Comparison of ENCODE assay signal across 26 mouse cellular contexts in the genomic region with DNA sequence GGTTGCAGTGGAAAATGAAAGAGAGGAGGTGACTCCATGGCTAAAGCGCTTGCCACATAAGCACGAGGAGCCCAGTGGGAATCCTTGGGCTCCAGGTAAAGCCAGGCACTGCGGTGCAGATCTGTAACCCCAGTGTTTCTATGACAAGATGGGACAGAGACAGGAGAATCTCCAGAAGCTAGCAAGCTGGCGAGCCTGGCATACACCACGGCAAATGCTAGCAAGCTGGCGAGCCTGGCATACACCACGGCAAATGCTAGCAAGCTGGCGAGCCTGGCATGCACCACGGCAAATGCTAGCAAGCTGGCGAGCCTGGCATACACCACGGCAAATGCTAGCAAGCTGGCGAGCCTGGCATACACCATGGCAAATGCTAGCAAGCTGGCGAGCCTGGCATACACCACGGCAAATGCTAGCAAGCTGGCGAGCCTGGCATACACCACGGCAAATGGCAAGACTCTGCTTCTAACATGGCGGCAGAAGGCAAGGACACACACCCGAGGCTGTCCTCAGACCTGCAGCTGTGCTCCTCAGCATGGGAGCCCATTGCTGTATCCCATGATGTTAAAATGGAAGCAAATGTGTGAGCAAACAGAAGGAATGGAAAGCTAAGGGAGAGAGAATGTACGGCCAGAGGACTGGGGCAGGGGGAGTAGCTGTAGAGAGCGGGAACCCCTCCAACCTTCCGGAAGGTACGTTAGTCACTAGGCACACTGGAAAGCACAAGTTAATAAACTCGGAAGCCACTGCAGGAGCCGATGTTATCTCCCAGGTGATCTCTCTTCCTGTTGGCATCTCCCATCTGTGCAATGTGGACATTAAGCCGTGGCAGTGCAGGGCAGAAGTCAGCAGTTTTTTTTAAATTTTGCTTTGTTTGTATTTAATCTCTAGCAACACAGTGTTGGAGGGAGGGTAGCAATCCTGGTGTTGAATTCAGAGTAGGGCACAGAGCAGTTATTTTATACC.
A peak's percentile ranks its signal among the peaks of the same experiment; 100 is the strongest.
DNase-seq lines count a peak whose midpoint lies in the region; ATAC-seq and TF ChIP-seq lines count a peak whose summit lies in the region.
"Had no signal": no experiment of that assay in that cellular context is flagged by ENCODE, and none has a peak within 500 bp of the region (broad histone marks: within the 10 kb centered on the region; RNA-seq: fewer than 3 reads in every experiment).

No protein-coding gene starts in this region.

- H3K9me3 ChIP-seq in hindbrain, embryonic 15.5 days = no peaks in the 10 kb centered on the region
- H3K9me3 ChIP-seq in hindbrain, embryonic 11.5 days (ENCODE audit: control insufficient read depth, low read length) = no peaks in the 10 kb centered on the region
- no peaks in the 10 kb centered on the region for H3K9me3 ChIP-seq in stomach, postnatal 0 days (ENCODE audit: control insufficient read depth, low read length)
- H3K9me3 ChIP-seq in midbrain, embryonic 13.5 days = no peaks in the 10 kb centered on the region
- H3K9me3 ChIP-seq: embryonic facial prominence, embryonic 15.5 days; kidney, embryonic 15.5 days; midbrain, embryonic 12.5 days; neural tube, embryonic 13.5 days had no signal

- H3K4me3 ChIP-seq in hindbrain, embryonic 15.5 days = no peak overlapping the region
- H3K4me3 ChIP-seq in hindbrain, embryonic 11.5 days (ENCODE audit: low read depth, low read length) = no peak overlapping the region
- no peak overlapping the region for H3K4me3 ChIP-seq in stomach, postnatal 0 days (ENCODE audit: low read depth, low read length)
- no peak overlapping the region for H3K4me3 ChIP-seq in midbrain, embryonic 13.5 days (replicated peaks)
- H3K4me3 ChIP-seq: embryonic facial prominence, embryonic 15.5 days; heart, adult 2 months; kidney, embryonic 15.5 days; left cerebral cortex, adult 2 months; midbrain, embryonic 12.5 days; neural tube, embryonic 13.5 days had no signal

- 0 out of 2 replicates have a peak, but pooled peaks have one; percentile 23 for ATAC-seq in hindbrain, embryonic 15.5 days (ENCODE audit: low FRiP score, low read depth)
- ATAC-seq in hindbrain, embryonic 11.5 days (ENCODE audit: low FRiP score) = no peak
- 0 out of 2 replicates have a peak, but pooled peaks have one; percentile 47 for ATAC-seq in stomach, postnatal 0 days (ENCODE audit: low FRiP score, low TSS enrichment)
- ATAC-seq in midbrain, embryonic 13.5 days = no peak
- ATAC-seq: hindbrain, embryonic 16.5 days had no signal

- H3K9ac ChIP-seq in hindbrain, embryonic 15.5 days = no peak overlapping the region
- H3K9ac ChIP-seq in hindbrain, embryonic 11.5 days (ENCODE audit: low read depth, low read length) = no peak overlapping the region
- no peak overlapping the region for H3K9ac ChIP-seq in stomach, postnatal 0 days (ENCODE audit: low read length)
- H3K9ac ChIP-seq in midbrain, embryonic 13.5 days (replicated peaks) = no peak overlapping the region
- H3K9ac ChIP-seq: embryonic facial prominence, embryonic 15.5 days; kidney, embryonic 15.5 days; midbrain, embryonic 12.5 days; neural tube, embryonic 13.5 days had no signal

- DNase-seq in hindbrain, embryonic 11.5 days (ENCODE audit: low spot score) = no peak
- DNase-seq in urinary bladder, postnatal 36 days (ENCODE audit: low spot score in 2 of 2) = peak; percentile 38 to 49
- no peak for DNase-seq in urinary bladder, postnatal 10 days (ENCODE audit: low spot score)
- peak; percentile 50 to 55 for DNase-seq in cerebellum, postnatal 10 days
- no peak for DNase-seq in stomach, postnatal 0 days (ENCODE audit: low spot score)
- no peak for DNase-seq in testis, postnatal 10 days (ENCODE audit: low spot score)
- DNase-seq: adrenal gland, postnatal 36 days; gastrocnemius, postnatal 10 days; heart, adult 2 months; heart, postnatal 36 days; kidney, postnatal 4 days; lung, adult 2 months; lung, postnatal 36 days; spleen, adult 18-20 months; thymus, adult 18-20 months; thymus, postnatal 4 days had no signal

- H3K27ac ChIP-seq in hindbrain, embryonic 15.5 days (replicated peaks) = no peak overlapping the region
- H3K27ac ChIP-seq in hindbrain, embryonic 11.5 days (ENCODE audit: low read depth, low read length) = no peak overlapping the region
- no peak overlapping the region for H3K27ac ChIP-seq in stomach, postnatal 0 days (replicated peaks)
- H3K27ac ChIP-seq in midbrain, embryonic 13.5 days = no peak overlapping the region
- H3K27ac ChIP-seq: embryonic facial prominence, embryonic 15.5 days; heart, adult 2 months; kidney, embryonic 15.5 days; left cerebral cortex, adult 2 months; midbrain, embryonic 12.5 days; neural tube, embryonic 13.5 days had no signal

- 80% methylated on average over 25 of the region's 25 CpGs for WGBS in hindbrain, embryonic 15.5 days
- whole genome bisulfite sequencing in hindbrain, embryonic 11.5 days = 90% methylated on average over 25 of the region's 25 CpGs
- 78% methylated on average over 25 of the region's 25 CpGs for WGBS in stomach, postnatal 0 days
- WGBS in midbrain, embryonic 13.5 days = 91% methylated on average over 25 of the region's 25 CpGs

- no peak for TF ChIP-seq CTCF in stomach, postnatal 0 days (IDR thresholded peaks at IDR 0.05; ENCODE audit: low read depth)

- no peak for TF ChIP-seq EP300 in stomach, postnatal 0 days (optimal IDR thresholded peaks at IDR 0.05)

- peaks cover 9% of the 10 kb centered on the region; the same call in 1 of the 2 replicates for H3K4me1 ChIP-seq in hindbrain, embryonic 15.5 days (replicated peaks)
- no peaks in the 10 kb centered on the region for H3K4me1 ChIP-seq in hindbrain, embryonic 11.5 days (replicated peaks; ENCODE audit: control insufficient read depth, insufficient read depth, low read length)
- H3K4me1 ChIP-seq in stomach, postnatal 0 days (replicated peaks; ENCODE audit: control insufficient read depth, insufficient read depth) = no peaks in the 10 kb centered on the region
- H3K4me1 ChIP-seq in midbrain, embryonic 13.5 days (replicated peaks) = no peaks in the 10 kb centered on the region
- H3K4me1 ChIP-seq: embryonic facial prominence, embryonic 15.5 days; kidney, embryonic 15.5 days had no signal

- no peak overlapping the region for H3K4me2 ChIP-seq in hindbrain, embryonic 15.5 days
- H3K4me2 ChIP-seq in hindbrain, embryonic 11.5 days (replicated peaks; ENCODE audit: low read depth, low read length) = no peak overlapping the region
- no peak overlapping the region for H3K4me2 ChIP-seq in stomach, postnatal 0 days (replicated peaks; ENCODE audit: low read depth)
- no peak overlapping the region for H3K4me2 ChIP-seq in midbrain, embryonic 13.5 days (replicated peaks)
- H3K4me2 ChIP-seq: embryonic facial prominence, embryonic 15.5 days; kidney, embryonic 15.5 days; liver, embryonic 11.5 days; midbrain, embryonic 12.5 days; neural tube, embryonic 13.5 days had no signal

- H3K36me3 ChIP-seq in hindbrain, embryonic 15.5 days = no peaks in the 10 kb centered on the region
- no peaks in the 10 kb centered on the region for H3K36me3 ChIP-seq in hindbrain, embryonic 11.5 days (ENCODE audit: control insufficient read depth, insufficient read depth, low read length)
- no peaks in the 10 kb centered on the region for H3K36me3 ChIP-seq in stomach, postnatal 0 days (ENCODE audit: control insufficient read depth, insufficient read depth, low read length)
- H3K36me3 ChIP-seq in midbrain, embryonic 13.5 days = no peaks in the 10 kb centered on the region
- H3K36me3 ChIP-seq: embryonic facial prominence, embryonic 15.5 days; kidney, embryonic 15.5 days; midbrain, embryonic 12.5 days; neural tube, embryonic 13.5 days had no signal

- no peaks in the 10 kb centered on the region for H3K27me3 ChIP-seq in hindbrain, embryonic 15.5 days
- no peaks in the 10 kb centered on the region for H3K27me3 ChIP-seq in hindbrain, embryonic 11.5 days (ENCODE audit: control insufficient read depth, insufficient read depth, low read length)
- H3K27me3 ChIP-seq in stomach, postnatal 0 days (ENCODE audit: control insufficient read depth, insufficient read depth, low read length) = no peaks in the 10 kb centered on the region
- H3K27me3 ChIP-seq in midbrain, embryonic 13.5 days = no peaks in the 10 kb centered on the region
- H3K27me3 ChIP-seq: CH12.LX; embryonic facial prominence, embryonic 15.5 days; kidney, embryonic 15.5 days; midbrain, embryonic 12.5 days; neural tube, embryonic 13.5 days had no signal

Comparison
In these comparisons a context has a peak if more than half of its experiments do, and no peak if none do; other contexts are left out.
1. ATAC-seq: peak in hindbrain, embryonic 15.5 days (single experiment) and stomach, postnatal 0 days (single experiment); none in hindbrain, embryonic 11.5 days (single experiment) and midbrain, embryonic 13.5 days (single experiment).
2. DNase-seq: peak in urinary bladder, postnatal 36 days (2 of 2) and cerebellum, postnatal 10 days (2 of 2); none in hindbrain, embryonic 11.5 days (single experiment), urinary bladder, postnatal 10 days (single experiment), stomach, postnatal 0 days (single experiment) and testis, postnatal 10 days (single experiment).